Mouse (Mus musculus) G1E (cell line): Measurements from ENCODE around the gene Fgfr2.

ENCODE experiments used
- CTCF ChIP-seq: IDR thresholded peaks from 2 replicates; pipeline ENCODE4 v1.5.1; 2012; ENCODE audit warnings: low read depth, low read length, inconsistent platforms, mixed read lengths
- GATA1 ChIP-seq: IDR thresholded peaks from 2 replicates; pipeline ENCODE4 v1.6.1; 2012; ENCODE audit warnings: borderline replicate concordance, low read length, inconsistent platforms, mixed read lengths
- GATA2 ChIP-seq: IDR thresholded peaks from 2 replicates; pipeline ENCODE4 v1.6.1; 2012; ENCODE audit warnings: low read depth, low read length, inconsistent platforms, borderline replicate concordance
- POLR2AphosphoS5 ChIP-seq: IDR thresholded peaks from 2 replicates; pipeline ENCODE4 v1.6.1; 2012; ENCODE audit warnings: low read depth, low read length, inconsistent platforms; ENCODE audit not compliant: insufficient replicate concordance
- TAL1 ChIP-seq: conservative IDR thresholded peaks from 2 replicates; pipeline ENCODE4 v1.6.1; 2012; ENCODE audit warnings: low read depth, low read length, inconsistent platforms, mixed read lengths

DNA sequence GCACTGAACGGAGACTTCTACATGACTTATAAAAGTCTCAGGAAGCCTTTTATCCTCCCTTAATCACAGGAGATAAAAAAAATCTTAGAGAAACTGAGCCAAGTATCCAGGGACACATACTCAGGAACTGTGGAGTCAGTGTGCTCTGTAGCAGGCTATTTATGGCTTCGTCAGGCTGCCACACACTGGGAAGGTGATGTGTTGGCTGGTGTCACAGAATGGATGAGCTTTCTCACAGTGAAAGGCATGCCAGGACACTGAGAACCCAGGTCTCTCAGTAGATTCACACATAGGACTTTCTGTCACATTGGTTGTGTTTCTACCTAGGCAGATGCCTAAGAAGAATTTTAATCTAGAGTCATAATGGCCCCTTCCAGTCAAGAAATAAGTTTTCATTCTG is 2008.7 kb downstream of the Fgfr2 start:
- TF ChIP-seq GATA1 (no peak), CTCF (no peak), POLR2AphosphoS5 (no peak), TAL1 (no peak), GATA2 (no peak)
